Mouse (Mus musculus): ENCODE measurements around the gene Eml4. TPM values are rescaled to one million over a fixed set of nuclear protein-coding genes. Genes with fewer than 3 reads are reported as not detected.
A peak's percentile ranks its signal among the peaks of the same experiment; 100 is the strongest.

The Eml4 gene
- total RNA-seq (2017): 141 and 156 TPM in 2 replicates

- peak; percentile 85 for ATAC-seq (ENCODE audit: extremely low read depth, insufficient number of reproducible peaks, low FRiP score, poor library complexity, severe bottlenecking)
Observed at GRCm38 (mm10) chr17:83350379-83351091, at the start of gene Eml4. Gene Eml4, plus strand, starts transcription at chr17:83350931.

DNA sequence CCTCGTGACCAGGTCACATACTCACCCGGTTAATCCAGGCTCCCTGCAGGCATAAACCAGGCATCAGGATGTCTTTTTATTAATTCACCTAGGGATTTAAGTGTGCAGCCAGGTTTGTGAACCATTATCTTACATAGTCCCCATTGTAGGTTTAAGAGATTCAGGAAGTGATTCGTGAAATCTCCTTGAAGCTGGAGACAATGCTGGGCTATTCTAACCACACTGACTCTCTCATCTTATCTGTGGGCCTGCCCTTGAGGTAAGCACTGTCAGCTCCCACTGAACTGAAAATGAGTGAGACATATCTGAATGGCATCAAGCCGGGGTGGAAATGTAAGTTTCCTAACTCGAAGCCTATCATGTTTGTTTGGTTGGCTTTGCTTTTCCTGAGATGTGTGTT, 49.3 kb upstream of the Eml4 start:
- ATAC-seq (ENCODE audit: extremely low read depth, insufficient number of reproducible peaks, low FRiP score, poor library complexity, severe bottlenecking): no peak

GRCm38 (mm10) chr17:83304089-83304822, 46.5 kb upstream of the Eml4 start:
- no peak for ATAC-seq (ENCODE audit: extremely low read depth, insufficient number of reproducible peaks, low FRiP score, poor library complexity, severe bottlenecking)

- no peak for ATAC-seq (ENCODE audit: extremely low read depth, insufficient number of reproducible peaks, low FRiP score, poor library complexity, severe bottlenecking)
Observed at GRCm38 (mm10) chr17:83306964-83307640, 43.6 kb upstream of the Eml4 start.

DNA sequence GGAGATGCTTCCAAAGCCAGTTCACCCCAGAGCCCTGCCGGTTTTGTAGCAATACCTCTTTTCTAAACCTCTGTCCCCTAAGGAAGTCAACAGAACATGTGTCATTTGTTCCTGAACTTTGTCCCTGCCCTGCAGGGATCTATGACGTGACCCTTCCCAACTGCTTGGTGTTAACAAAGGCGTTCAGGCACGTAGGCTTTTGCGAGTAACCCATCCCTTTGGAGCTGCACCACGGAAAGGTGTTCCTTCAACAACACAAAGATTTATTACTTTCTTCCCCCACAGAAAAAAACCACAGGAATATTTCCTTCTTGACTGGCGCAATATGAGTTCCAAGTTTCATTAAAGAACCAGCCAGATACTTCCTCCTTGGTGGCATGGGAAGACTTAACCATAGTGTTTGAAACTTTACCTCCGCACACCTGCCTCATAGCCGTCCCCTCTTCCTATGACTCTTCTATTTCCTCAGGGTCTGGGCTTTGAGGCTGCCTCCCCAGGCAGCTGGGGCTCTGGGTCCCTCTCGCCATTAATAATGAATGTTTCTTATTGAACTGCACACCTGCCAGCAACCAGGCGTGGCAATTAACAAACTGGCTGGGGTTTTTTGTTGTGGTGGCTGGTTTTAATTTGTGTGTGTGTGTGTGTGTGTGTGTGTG, 43.0 kb upstream of the Eml4 start:
- ATAC-seq (ENCODE audit: extremely low read depth, insufficient number of reproducible peaks, low FRiP score, poor library complexity, severe bottlenecking): no peak

GRCm38 (mm10) chr17:83308451-83308850, 42.3 kb upstream of the Eml4 start:
- ATAC-seq (ENCODE audit: extremely low read depth, insufficient number of reproducible peaks, low FRiP score, poor library complexity, severe bottlenecking): no peak

DNA sequence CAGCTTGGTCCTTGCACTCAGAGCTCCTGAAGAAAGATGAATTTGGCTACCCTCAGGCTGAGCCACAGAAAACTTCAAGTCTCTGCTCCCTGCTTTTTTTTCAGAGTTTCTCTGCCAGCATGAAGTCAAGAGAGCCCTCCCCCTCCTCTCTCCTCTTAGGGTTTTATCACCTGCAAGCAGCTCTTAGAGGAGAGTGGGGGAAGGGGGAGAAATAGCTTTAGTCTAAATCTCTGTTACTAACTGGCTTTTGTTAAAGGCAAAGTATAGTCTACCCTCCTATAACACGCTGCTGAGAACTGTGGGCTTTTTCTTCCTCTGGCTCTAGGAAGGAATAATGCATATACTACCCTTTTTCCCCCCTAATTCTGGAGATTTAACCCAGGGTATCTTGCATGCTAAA, 41.5 kb upstream of the Eml4 start:
- ATAC-seq (ENCODE audit: extremely low read depth, insufficient number of reproducible peaks, low FRiP score, poor library complexity, severe bottlenecking): no peak

GRCm38 (mm10) chr17:83311806-83312205, 38.9 kb upstream of the Eml4 start:
- ATAC-seq (ENCODE audit: extremely low read depth, insufficient number of reproducible peaks, low FRiP score, poor library complexity, severe bottlenecking): no peak

GRCm38 (mm10) chr17:83312244-83312918, 38.4 kb upstream of the Eml4 start:
- ATAC-seq (ENCODE audit: extremely low read depth, insufficient number of reproducible peaks, low FRiP score, poor library complexity, severe bottlenecking): peak; percentile 72

DNA sequence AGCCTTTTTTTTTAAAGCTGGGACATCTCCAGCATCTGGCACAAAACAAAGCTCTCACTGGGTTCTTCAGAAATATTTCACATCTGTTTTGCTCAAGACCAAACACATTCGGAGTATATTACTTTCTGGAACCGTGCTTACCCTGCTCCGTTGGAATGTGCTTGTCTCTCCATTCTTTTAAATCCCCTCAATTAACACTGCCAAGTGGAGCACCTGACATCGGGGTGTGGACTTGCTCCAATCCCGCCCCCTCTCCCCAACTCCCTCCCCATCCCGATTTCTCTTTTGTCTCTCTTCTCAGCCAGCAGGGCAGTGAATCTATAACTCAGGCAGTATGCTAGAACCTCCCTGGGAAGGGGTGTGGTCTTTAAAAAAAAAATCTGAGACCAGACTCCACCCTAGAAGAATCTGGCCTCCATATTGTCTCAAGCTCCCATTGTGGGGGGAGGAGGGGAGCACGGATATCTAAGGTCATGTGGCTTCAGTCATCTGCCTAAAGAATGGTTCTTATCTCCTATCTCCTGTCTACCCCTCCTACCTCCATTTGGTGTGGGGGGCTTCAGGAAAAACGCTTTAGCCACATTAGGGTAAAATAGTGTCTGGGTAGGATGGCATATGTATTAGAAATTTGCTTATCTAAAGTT, 37.6 kb upstream of the Eml4 start:
- no peak for ATAC-seq (ENCODE audit: extremely low read depth, insufficient number of reproducible peaks, low FRiP score, poor library complexity, severe bottlenecking)

DNA sequence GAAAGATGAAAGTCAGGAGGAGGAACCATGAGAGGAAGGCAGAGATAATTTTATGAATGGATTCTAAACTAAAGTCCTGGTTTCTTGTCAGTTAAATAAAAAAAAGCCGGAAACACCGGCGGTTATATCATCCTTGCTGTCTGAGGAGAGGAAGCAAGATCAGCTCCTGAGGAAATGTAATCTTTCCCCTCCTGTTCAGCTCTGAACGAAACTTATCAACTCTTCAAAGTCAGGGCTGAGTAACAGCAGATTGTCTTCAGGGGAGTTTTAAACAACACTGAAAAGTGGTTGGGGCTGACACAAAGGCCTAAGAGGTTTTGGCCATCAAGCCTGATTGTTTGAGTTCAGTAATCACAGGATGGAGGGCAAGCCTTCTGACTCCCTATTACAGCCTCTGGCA, 35.3 kb upstream of the Eml4 start:
- ATAC-seq (ENCODE audit: extremely low read depth, insufficient number of reproducible peaks, low FRiP score, poor library complexity, severe bottlenecking): no peak

GRCm38 (mm10) chr17:83322621-83323335, 28.0 kb upstream of the Eml4 start:
- no peak for ATAC-seq (ENCODE audit: extremely low read depth, insufficient number of reproducible peaks, low FRiP score, poor library complexity, severe bottlenecking)

- ATAC-seq (ENCODE audit: extremely low read depth, insufficient number of reproducible peaks, low FRiP score, poor library complexity, severe bottlenecking): no peak
Observed at GRCm38 (mm10) chr17:83323410-83324268, 27.1 kb upstream of the Eml4 start.

DNA sequence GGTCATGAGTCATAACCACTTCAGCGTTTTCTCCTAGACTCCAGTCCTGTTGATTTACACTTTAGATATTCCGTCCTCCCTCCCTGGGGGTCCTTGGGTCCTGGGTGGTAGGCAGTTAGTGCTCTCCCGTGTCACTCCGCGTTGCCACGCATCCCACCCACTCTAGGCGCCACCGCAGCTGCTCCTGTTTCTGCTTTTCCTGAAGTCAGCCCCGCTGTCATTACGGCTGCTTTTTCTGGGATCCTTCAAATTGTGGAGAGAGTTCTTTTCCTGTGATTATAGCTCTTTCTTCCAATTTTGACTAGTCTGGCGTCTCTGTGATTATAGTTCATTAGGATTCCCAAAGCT, 26.5 kb upstream of the Eml4 start:
- ATAC-seq (ENCODE audit: extremely low read depth, insufficient number of reproducible peaks, low FRiP score, poor library complexity, severe bottlenecking): no peak

- ATAC-seq (ENCODE audit: extremely low read depth, insufficient number of reproducible peaks, low FRiP score, poor library complexity, severe bottlenecking): no peak
Observed at GRCm38 (mm10) chr17:83335183-83335584, 15.5 kb upstream of the Eml4 start.

DNA sequence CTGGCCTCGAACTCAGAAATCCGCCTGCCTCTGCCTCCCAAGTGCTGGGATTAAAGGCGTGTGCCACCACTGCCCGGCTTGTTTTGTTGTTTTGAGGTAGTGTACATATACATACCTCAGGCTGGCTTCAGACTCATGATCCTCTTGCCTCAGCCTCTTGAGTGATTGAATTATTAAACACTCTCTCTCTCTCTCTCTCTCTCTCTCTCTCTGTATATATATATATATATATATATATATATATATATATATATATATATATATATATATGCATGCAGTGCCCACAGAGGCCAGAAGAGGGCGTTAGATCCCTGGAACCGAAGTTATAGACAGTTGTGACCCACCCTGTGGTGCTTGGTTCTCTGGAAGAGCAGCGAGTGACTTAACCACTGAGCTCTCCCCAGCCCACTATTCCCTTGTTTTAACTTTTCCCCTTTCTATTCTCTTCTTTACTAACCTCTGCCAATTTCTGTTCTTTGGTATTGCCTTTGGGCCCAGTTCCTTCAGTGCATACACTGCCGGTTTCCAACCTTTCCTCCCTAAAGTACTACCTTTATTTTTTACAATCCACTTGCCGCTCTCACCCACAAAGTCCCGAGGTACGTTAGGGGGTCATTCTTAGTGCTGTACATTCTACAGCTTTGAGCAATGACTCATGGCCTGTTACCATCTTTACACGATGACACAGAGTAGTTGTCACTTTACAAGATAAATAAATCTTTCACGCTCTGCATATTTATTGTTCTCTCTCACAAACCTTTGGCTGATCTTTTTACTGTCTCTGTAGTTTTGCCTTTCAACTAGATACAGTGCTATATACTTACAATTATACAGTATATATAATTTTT, 13.5 kb upstream of the Eml4 start:
- no peak for ATAC-seq (ENCODE audit: extremely low read depth, insufficient number of reproducible peaks, low FRiP score, poor library complexity, severe bottlenecking)

Data from neutrophil, adult 5-6 weeks (primary cell).